Mouse (Mus musculus): ENCODE results near the gene Tbx5.

DNA sequence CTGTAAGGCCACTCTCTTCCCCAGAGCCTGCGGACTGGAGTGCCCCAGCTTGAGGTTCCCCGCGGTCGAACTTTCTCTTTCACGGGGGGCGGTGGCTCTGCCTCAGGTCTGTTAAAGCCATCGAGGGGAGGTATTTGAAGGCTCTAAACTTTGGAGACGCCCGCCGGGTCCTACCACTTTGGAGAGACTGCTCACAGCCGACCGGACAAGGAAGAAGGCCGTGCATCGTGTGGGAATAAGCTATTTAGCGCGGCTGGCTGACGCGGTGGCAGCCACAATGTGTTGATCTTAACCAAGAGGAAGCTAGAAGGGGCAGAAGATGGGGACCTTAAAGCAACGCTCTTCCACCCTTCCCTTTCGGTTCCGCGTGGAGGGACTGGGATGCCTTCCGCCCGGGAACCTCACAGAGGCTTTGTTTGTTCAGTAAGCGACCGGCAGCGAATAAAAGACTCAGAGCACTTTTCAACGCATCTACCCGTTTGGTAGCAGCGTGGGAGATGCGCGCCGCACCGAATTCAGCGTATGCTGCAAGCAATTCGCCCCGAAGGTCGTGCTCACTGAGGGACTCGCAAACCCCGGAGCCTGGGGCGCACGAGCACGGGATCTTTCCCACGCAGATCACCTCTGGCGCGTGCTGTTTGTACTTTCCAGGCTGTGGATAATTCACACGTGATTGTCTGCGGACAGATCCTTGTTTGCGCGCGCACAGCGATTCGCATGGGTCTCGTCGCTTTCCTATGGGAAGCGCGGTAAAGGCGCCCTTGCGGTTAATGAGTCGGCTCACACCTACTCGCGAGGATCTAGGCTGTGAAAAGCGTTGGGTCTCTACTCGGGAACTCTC is 28.8 kb upstream of the Tbx5 start:
- no peak for TF ChIP-seq MAX (IDR thresholded peaks at IDR 0.05; ENCODE audit: low read length)
- no peak for TF ChIP-seq POLR2A (IDR thresholded peaks at IDR 0.05; ENCODE audit: control insufficient read depth in 1 of 2, insufficient read depth in 1 of 2, low read depth in 1 of 2, low read length in 2 of 2, poor library complexity in 1 of 2)
- no peak for TF ChIP-seq ZC3H11A (IDR thresholded peaks at IDR 0.05; ENCODE audit: low read depth, low read length)
- no peak for TF ChIP-seq EP300 (IDR thresholded peaks at IDR 0.05; ENCODE audit: low read depth in 1 of 2, low read length in 2 of 2)
- no peak for TF ChIP-seq SIN3A (IDR thresholded peaks at IDR 0.05; ENCODE audit: low read length)
- TF ChIP-seq MEF2A (IDR thresholded peaks at IDR 0.05; ENCODE audit: extremely low read depth, insufficient replicate concordance, low read depth, low read length, poor library complexity, severe bottlenecking), result no peak
- TF ChIP-seq CTCF (IDR thresholded peaks at IDR 0.05 in 2 of 3, conservative IDR thresholded peaks at IDR 0.05 in 1 of 3; ENCODE audit: control insufficient read depth in 1 of 3, insufficient read depth in 1 of 3, low read depth in 2 of 3, low read length in 3 of 3, poor library complexity in 1 of 3, severe bottlenecking in 1 of 3), result no peak
- no peak for TF ChIP-seq GATA1 (IDR thresholded peaks at IDR 0.05; ENCODE audit: low read depth, low read length)
- TF ChIP-seq HCFC1 (IDR thresholded peaks at IDR 0.05; ENCODE audit: low read depth, low read length), result no peak
- TF ChIP-seq JUND (IDR thresholded peaks at IDR 0.05; ENCODE audit: low read depth, low read length), result no peak
